Mouse (Mus musculus) embryonic fibroblast, embryonic 13.5 days (primary cell): ENCODE results near the gene Lamb3.

Experiments used
- CTCF ChIP-seq: IDR thresholded peaks from 2 replicates; pipeline ENCODE4 v1.5.1; 2011; ENCODE audit warnings: mild to moderate bottlenecking, control low read depth, low read length, moderate library complexity, borderline replicate concordance; ENCODE audit not compliant: insufficient read depth
- POLR2A ChIP-seq: IDR thresholded peaks from 2 replicates; pipeline ENCODE4 v1.6.1; 2011; ENCODE audit warnings: low read depth, mild to moderate bottlenecking, control low read depth, low read length, moderate library complexity

- TF ChIP-seq POLR2A (no peak), CTCF (no peak)
These were observed 90.8 kb downstream of the Lamb3 start for GRCm38 (mm10) chr1:193298141-193298765.
